Mouse (Mus musculus) c-Kit-positive CD71-positive TER-119-positive erythroid progenitor cells, embryonic 14.5 days (primary cell): Measurements from ENCODE around the gene Ppp2r3a.

ENCODE experiments used
- DNase-seq: peaks from one replicate; pipeline ENCODE4 v3.0.0-alpha.2; 2013; ENCODE audit warnings: low spot score

Ppp2r3a gene

GRCm38 (mm10) chr9:101251644-101252337, at the start of gene Ppp2r3a:
Gene Ppp2r3a (minus strand): TSS chr9:101251795.
- peak; percentile 77 for DNase-seq

GRCm38 (mm10) chr9:101300441-101300935, 48.9 kb upstream of the Ppp2r3a start:
- no peak for DNase-seq

- DNase-seq: no peak
Measured at GRCm38 (mm10) chr9:101291676-101292660, 40.4 kb upstream of the Ppp2r3a start.

DNA sequence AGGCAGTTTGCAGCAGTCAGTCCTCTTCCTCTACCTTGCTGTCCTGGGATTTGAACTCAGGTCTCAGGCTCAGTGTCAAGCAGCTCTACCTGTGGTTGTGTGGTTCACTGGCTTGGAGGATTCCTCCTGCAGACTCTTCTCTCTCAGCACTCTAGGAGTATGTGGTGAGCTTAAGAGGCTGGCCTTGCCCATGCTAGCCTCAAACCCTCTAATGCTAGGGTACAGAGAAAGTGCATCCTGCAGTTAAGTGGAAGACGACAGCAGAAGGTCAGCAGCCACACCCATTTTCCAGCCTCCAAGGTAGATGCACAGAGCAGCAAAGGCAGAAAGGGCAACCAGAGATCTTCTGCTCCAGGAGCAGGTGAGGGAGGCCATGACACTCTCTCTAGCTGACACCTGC, 39.3 kb upstream of the Ppp2r3a start:
- DNase-seq: no peak

DNA sequence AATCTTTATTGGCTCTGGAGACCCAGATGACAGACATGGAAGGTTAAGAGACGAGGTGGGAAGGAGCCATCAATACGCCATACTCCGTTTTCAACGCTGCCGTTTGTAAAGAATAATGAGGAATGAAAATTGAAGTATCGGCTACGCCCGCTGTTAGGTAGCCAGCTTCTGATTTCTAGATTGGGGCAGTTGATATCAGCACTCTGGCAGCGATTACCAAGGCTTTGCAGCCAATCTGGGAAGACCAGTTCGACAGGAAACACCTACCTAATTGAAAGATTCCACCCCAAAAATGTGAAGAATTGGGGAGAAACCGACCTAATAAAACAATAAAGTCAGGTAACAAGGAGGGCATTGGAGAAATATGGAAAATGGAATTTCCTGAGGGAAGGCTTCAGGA, 38.2 kb upstream of the Ppp2r3a start:
- no peak for DNase-seq

DNA sequence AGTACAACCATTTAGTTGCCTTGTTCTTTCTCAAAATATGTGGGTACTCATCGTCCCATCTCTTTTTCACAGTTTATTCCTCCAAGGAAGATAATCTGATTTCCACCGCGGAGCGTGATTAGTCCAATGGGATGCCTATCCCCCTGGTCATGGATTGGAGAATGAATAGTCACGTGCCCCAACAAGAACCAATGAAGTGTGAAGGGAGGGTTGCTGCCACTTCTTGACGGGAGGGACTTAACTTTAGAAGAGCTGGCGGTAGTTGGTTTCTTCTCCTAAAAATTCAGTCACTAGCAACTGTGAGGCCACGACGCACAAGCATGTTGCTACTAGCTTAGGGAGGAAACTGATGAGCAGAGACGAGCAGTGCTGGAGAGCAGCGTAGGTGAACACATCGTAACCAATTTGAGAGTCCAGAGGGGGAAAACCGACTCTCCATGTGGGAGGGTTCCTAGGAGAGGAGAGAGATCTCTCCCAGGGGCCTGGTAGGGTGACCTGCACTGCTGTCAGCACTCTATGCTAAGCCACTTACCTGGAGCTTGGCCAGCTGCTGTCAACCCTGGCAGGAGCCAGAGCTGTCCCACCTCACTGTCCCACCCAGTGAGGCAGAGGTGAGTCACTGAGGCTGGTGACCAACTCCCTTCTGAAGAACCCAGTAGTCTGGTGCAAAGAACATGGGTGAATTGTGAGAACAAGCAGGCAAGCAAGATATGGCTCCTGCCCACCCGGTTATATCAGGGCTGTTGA, 37.5 kb upstream of the Ppp2r3a start:
- DNase-seq: no peak

- no peak for DNase-seq
Measured at GRCm38 (mm10) chr9:101286766-101287165, 35.2 kb upstream of the Ppp2r3a start.

DNA sequence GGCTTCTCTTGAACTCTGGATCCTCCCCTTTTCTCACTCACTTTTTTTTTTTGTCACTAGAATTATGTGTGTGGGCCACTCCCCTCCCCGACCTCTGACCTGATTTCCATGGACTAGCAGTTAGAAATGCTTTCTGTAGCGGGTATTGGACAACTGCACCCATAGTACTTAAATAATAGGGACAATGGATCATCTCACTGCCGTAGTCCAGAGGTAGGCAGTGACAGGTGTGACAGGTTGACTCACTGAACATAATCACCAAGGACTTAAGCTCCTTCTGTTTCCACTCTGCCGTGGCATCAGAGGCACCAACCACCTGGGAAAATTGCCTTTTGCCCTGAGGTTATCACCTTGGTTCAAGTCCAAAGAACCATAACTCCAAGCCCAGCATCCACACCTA, 32.5 kb upstream of the Ppp2r3a start:
- no peak for DNase-seq

- no peak for DNase-seq
Measured at GRCm38 (mm10) chr9:101282651-101283050, 31.1 kb upstream of the Ppp2r3a start.

DNA sequence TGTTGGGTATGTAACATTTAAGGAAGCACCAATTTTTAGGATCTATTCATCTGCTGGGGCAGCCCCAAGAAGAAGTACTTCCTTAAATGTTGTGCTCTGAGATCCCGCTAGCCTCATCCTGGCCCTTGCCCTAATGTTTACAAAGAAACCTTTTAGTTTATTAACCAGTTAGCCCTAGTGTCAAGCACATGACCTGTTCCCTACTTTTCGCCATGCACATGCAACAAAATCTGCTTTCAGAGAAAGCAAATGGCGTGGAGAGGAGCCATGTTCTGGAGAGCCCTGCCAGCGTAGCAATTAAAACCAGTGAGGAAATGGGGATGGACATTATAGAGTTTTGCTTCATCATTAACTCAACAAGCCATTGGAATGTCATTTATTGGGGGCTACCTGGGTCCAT, 30.3 kb upstream of the Ppp2r3a start:
- DNase-seq: no peak

- DNase-seq: no peak
Measured at GRCm38 (mm10) chr9:101281326-101281725, 29.7 kb upstream of the Ppp2r3a start.

DNA sequence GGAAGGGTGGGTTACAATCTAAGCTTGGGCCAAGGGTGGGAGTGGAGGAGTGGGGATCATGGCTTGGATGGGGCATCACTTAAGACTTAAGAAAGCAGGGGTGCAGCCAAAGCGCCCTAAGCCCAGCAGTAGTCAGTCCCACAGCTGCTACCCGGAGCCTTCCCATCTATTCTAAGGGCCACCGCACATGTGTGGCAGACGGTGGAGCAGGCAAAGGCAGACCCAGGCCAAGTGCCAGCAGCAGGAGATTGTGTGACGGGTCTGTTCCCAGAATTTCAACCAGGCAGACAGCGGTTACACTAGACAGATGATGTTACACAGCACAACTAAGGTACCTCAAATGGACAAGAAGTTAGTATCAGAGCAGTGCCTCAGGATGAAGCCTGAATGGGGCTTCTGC, 29.3 kb upstream of the Ppp2r3a start:
- DNase-seq: no peak

- no peak for DNase-seq
Measured at GRCm38 (mm10) chr9:101280211-101280610, 28.6 kb upstream of the Ppp2r3a start.

DNA sequence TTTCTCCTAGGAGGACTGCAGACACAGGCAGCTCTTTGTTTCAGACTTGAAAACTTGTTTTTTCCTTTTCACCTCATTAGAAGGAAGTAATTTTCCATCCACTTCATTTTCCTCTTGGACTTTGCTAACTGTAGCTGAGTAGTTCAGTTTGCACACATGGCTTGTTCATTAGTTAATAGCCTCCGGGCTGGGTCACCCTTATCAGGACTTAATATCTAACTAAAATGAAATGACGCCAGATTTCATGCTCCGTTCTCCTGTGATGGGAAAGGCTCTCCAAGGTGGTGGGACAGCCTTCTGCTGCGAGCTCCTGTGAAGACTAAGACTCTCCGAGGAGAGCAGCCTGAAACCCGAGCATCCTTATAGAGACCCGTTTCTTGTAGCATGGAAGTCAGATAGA, 21.1 kb upstream of the Ppp2r3a start:
- no peak for DNase-seq

GRCm38 (mm10) chr9:101270020-101270419, 18.4 kb upstream of the Ppp2r3a start:
- DNase-seq: no peak

- DNase-seq: no peak
Measured at GRCm38 (mm10) chr9:101266043-101266442, 14.4 kb upstream of the Ppp2r3a start.

- DNase-seq: no peak
Measured at GRCm38 (mm10) chr9:101265546-101265945, 14.0 kb upstream of the Ppp2r3a start.

- DNase-seq: no peak
Measured at GRCm38 (mm10) chr9:101262815-101263214, 11.2 kb upstream of the Ppp2r3a start.

- no peak for DNase-seq
Measured at GRCm38 (mm10) chr9:101261989-101262571, 10.5 kb upstream of the Ppp2r3a start.

- DNase-seq: no peak
Measured at GRCm38 (mm10) chr9:101261443-101261842, 9.8 kb upstream of the Ppp2r3a start.

GRCm38 (mm10) chr9:101253136-101253535, 1.5 kb upstream of the Ppp2r3a start:
- DNase-seq: no peak

- DNase-seq: no peak
Measured at GRCm38 (mm10) chr9:101252541-101252940, 946 bp upstream of the Ppp2r3a start.
